Mouse (Mus musculus): ENCODE results near the gene Prph. TPM values are rescaled to one million over a fixed set of nuclear protein-coding genes. Genes with fewer than 3 reads are reported as not detected.
"Not testable (repeated sequence)": the region's sequence is repeated elsewhere in the genome, so short reads cannot be mapped to it uniquely, and the experiment has no call there.

The Prph gene
- total RNA-seq, 2 experiments from 2014 or later: 0.42 to 1.2 TPM

DNA sequence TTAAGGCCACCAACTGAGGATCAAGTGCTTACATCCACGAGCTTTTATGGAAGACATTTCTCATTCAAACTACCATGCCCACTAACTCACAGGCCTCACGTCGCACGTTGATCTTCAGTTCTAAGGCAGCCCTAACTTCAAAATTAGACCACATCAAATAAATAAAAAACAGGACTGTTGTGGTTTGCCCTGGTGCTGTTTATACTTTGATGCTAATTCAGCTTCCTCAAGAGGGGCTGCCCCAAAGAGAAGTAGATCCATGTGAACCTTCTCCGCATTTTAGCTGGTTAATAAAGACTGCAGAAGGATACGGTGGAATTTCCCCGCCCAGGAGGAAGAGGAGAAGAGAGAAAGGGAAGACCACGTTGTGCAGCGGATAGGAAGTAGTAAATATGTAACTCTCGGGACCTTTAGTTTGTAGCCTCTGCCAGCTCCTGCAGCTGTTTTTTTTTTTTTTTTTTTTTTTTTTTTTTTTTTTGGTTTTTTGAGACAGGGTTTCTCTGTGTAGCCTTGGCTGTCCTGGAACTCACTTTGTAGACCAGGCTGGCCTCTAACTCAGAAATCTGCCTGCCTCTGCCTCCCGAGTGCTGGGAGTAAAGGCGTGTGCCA is 10.7 kb downstream of the Prph start:
- no peak for DNase-seq
- intact Hi-C loops (cut with DNase I): no loop called here

DNA sequence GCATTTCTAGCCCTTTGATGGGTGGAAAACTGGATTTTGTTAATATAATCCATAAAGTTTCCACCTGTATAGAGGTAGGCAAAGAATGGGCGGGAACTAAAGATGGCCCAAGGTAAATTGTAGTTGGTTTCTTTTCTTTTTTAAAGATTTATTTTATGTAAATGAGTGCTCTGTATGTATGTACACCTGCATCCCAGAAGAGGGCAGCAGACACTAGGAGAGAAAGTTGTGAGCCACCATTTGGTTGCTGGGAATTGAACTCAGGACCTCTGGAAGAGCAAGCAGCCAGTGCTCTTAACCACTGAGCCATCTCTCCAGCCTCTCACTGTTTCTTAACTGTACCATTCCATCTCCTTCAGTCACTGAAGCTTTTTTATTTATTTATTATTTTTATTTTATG is 17.0 kb downstream of the Prph start:
- intact Hi-C loops (cut with DNase I): no loop called here
- DNase-seq: no peak

DNA sequence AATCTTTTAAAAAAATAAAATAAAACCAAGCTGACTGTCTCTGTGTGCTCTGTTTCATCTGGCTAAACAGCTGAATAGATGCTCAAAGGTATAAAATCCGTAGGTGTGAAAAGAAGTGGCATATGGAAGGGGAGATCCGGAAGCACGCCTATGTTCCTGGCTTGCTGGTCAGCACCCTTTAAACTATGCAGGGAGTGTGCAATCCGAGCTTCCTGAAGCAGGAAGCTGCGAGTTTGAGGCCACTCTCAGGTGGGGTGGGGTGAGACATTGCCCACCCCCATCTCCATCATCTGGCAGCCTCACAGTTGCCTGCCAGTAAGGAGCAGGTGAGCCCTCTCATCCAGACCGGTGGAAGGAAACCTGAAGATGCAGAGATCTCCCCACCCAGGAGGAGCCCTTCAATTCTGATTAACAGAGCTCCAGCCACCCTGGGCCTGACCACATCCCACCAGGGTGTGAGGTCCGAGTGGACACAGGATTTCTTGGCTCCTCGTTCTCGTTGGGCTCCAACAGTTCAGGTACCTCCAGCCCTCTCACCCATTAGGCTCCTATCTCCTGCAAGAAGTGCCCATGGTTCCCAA is 19.1 kb downstream of the Prph start, which contains the start of gene Troap:
Troap (plus strand) TSS at position 557 of the 581 bp plus-strand sequence.
- intact Hi-C loops (cut with DNase I): no loop called here

DNA sequence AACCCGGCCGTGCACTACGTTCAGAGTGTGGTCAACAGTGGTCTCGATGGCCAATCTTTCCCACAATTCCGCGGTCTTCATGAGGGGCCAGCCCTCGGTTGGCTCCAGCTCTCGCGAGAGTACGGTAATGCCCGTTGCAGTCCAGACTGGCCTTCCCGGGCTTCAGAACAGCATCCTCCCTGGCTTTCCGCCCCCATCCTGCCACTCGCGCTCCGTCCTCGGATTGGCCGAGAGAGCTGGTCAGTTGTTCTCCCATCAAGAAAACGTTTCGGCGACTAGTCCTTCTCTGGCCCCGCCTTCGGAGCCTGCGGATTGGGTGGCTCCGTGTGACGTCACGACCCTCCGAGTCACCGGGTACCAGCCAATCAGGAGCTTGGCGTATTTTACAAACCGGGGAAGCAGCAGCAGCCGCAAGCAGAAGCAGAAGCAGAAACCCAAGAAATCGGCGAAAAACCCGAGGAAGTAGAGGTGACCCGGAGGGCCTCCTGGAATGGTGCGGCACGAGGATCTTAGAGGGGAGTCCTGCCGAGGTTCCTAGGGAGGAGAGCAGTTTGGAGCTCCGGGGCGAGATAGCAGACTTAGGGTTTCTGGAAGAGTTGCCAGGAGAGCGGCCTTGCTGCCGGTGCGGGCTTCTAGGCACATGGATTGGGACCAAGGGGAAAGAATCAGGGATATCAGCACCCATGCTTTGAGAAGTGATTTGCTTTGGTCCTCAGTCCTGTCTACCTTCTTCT is 19.8 kb downstream of the Prph start:
- peak; percentile 94 to 97 for DNase-seq
- intact Hi-C loops (cut with DNase I): no loop called here

More for the DNA sequence above, 19.1 kb downstream of the Prph start, which contains the start of gene Troap:
- no peak for DNase-seq

DNA sequence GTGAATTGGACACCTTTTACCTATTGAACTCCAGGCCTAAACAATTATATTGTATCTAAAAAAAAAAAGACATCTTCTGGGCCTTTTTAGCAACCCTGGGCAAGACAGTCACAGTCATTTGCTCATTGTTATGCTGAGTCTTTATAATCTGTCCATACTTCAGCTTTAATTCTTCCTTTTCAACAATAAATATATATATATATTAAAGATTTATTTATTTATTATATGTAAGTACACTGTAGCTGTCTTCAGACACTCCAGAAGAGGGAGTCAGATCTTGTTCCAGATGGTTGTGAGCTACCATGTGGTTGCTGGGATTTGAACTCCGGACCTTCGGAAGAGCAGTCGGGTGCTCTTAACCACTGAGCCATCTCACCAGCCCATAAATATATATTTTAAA is 21.0 kb downstream of the Prph start:
- intact Hi-C loops (cut with DNase I); DNase-seq: not testable (repeated sequence)

DNA sequence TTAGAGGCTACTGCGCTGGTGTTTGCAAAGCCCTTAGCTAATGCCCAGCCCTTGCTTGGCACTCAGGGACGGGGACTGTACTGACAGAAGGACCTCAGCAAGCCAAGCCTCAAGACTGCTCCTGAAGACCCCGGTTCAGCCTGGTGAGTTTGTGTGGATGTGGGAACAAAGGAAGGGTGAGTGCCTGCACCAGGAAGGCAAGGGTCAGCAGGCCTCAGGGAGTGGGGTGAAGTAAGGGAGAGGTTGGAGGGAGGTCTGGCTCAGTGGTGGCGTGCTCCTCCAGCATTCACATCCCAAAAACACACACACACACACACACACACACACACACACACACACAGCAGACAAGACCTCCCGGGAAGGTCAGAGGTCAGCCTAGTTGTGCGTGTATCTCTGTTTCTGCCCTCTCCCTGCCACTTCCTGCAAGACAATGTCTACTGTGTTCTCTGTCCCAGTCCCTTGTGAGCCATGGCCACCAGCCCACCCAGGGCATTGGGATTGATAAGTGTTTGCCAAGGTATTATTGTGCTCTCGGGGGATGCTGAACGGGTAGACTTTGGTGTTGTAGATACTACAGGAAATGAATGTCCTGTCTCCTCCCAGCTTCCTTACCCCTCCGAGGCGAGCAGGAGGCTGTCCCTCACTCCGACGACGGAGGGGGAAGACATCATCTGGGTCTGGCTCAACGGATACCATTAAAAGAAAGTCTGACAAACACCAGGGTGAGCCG is 23.4 kb downstream of the Prph start:
- intact Hi-C loops (cut with DNase I): no loop called here
- DNase-seq: no peak

DNA sequence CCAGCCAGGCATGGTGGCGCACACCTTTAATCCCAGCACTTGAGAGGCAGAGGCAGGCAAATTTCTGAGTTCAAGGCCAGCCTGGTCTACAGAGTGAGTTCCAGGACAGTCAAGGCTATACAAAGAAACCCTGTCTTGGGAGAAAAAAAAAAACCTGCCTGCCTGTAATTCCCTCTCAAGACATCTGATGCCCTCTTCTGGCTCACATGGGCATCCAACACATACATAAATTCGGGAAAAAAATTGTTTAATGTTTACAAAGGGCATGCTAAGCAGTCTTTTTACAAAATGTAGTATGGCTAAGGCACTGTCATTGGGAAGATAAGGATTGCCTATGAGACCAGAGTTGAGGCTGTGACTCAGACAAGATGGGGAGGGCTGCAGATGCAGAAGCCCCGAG is 24.8 kb downstream of the Prph start:
- intact Hi-C loops (cut with DNase I): no loop called here
- DNase-seq: no peak

DNA sequence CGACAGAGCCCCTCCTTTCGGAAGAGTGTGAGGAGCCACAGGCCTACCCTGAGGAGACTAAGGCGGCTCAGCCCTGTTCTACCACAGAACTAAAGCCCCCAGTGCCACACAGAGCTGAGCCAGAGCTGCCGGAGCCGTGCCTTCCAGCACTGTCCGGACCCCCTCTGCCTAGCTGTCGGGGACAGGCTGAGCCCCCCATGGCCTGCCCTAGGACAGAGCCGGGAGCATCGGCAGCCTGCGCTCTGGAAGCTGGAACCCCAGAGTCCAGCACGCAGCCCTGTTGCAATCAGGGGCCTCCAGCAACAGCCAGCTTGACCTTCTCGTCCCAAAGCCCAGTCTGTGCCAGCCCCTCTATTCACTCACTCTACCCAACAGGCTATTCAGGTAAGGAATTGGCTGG is 27.3 kb downstream of the Prph start:
- DNase-seq: no peak
- intact Hi-C loops (cut with DNase I): no loop called here

DNA sequence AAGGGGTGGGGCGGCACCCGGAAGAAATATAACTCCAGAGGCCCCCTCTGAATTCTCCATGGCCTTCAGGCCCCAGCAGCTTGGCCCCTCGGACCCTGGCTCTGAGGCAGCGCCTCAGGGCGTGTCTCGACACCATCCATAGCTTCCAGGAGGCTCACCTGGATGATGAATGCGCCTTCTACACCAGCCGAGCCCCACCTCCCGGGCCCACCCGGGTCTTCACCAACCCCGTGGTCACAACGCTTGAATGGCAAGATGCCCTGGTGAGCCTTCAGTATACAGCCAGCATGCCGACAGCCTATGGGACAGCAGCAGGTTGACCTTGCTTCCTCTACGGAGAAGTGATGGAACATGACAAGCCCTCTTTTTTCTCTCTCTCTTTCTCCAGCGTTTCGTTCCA is 27.9 kb downstream of the Prph start:
- intact Hi-C loops (cut with DNase I): no loop called here
- no peak for DNase-seq

DNA sequence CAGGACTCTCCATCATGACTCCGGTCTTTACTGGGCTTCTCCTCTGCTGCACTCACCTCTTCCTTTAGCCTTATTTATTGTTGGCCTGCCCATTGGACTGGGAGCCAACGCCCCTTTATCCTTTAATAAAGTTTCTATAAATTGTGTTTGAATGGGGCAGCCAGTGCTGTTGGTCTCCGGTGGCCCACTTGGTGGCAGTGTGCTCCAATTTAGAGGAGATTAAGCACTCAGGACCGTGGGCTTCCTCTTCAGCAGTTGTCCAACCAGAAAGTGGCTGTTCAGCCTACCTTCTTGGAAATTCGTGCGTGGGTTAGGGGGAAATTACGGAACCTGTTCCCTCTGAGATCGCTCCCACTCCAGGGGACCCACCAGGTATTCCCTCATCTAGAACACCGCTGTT is 28.3 kb downstream of the Prph start:
- DNase-seq: no peak
- intact Hi-C loops (cut with DNase I): no loop called here

DNA sequence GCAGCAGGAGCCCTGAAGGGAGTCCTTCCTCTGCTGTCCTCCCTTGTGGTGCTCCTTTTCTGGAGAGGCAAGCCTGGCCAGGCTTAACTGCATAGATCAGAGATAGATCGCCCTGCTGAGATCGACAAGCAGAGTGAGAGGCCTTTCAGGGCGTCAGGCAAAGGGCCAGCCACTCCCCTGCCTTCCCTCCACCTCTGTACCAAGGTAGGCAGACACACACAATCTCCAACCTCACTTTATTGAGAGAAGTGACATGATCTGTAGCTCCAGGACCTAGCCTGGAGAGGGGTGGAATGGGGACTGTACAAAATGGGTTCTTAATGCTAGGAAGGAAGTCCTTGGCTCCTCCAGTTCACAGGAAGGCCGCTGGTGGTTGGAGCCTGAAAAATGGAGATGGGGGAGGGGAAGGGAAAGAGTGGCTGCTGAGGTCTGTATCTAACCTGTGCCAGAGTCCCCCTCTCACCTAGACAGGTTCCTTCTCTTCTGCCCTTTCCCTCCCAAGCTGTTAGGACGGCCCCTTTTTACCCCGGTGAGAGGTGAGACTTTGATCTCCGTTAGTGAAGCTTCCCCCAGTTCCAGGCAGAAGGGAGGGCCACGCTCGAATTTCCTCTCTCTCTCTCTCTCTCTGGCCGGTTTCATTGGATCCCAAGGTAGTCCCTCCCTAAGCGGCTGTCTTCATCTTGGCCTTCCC is 29.0 kb downstream of the Prph start:
- intact Hi-C loops (cut with DNase I): no loop called here

DNA sequence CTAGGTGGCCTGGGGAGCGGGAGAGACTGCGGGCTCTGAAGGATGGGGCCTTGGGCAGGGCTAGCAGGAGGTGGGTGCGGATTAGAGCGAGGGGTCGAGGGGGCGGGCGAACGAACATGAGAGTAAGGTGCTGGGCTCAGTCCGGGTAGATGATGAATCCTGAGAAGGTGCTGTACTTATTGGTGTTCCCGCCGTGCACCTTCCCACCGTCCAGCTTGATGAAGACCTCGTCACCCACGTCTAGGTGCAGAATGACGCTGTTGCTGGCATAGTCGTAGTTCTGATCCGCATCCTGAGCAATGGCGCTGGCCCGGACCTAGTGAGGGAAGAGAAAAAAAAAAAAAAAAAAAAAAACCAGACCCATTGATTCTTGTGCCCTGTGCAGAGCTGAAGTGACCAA is 29.6 kb downstream of the Prph start:
- intact Hi-C loops (cut with DNase I): loop anchor here (5.0 kb wide), 1 partner anchor 32 kb away; no protein-coding TSS in a partner anchor
- DNase-seq: no peak

More for the DNA sequence above, 29.0 kb downstream of the Prph start:
- DNase-seq: no peak

DNA sequence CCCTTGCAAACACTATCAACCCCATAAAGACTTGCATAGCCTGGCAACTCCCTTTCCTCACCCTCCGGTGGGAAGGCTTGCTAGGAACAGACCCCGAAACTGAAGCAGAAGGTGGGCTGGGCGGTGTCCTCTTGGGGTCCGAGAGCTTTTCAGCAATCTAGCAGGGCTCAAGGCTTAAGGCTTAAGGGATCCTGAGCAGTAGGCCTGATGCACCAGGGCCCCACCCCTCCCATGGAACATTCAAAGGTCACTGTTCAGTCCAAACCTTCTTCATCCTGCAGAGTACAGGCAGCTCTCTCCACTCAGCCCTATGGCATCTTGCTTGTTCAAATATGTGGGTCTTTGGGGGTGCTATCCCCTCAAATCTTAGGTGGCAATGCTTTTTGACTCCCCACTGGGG is 31.0 kb downstream of the Prph start:
- intact Hi-C loops (cut with DNase I): loop anchor here (5.0 kb wide), 1 partner anchor 34 kb away; no protein-coding TSS in a partner anchor
- no peak for DNase-seq

DNA sequence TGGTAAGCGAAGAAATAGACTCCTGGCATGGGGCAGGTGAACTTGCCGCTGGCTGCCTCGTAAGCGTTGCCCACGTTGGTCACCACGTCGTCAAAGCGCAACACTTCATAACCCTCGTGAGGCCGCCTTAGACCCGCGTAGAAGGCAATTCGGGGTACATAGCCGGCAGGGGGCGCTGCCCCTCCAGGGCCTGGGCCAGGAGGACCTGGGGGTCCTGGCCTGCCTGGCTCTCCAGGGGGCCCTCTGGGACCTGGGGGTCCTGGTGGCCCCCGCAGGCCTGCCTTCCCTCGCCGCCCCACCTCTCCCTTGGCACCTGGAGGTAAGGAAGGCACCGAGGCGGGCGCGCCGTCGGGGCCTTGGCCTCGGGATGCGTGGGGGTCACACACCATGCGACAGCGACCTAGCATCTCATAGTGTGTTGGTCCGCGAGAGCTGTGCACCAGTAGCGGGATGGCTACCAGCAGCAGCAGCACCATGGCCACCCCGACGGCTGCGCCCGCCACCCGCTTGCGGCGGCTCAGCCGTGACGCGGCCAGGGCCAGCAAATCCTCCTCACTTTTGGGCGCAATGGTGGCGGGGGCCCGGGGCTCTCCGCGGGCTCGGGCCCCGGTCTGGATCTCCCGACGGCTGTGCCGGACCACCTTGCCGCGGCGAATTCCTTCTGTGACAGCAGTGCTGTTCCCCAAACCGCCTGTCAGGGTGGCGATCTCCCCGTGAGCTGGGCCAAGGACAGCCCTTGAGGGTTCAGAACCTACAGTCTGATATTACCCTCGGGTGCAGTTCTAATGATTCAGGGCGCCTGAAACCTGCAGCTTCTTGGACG is 32.5 kb downstream of the Prph start, which contains the start of gene C1ql4:
C1ql4 (minus strand) TSS at position 565 of the 823 bp plus-strand sequence.
- intact Hi-C loops (cut with DNase I): loop anchor here (5.0 kb wide), 1 partner anchor 35 kb away; no protein-coding TSS in a partner anchor
- no peak for DNase-seq

DNA sequence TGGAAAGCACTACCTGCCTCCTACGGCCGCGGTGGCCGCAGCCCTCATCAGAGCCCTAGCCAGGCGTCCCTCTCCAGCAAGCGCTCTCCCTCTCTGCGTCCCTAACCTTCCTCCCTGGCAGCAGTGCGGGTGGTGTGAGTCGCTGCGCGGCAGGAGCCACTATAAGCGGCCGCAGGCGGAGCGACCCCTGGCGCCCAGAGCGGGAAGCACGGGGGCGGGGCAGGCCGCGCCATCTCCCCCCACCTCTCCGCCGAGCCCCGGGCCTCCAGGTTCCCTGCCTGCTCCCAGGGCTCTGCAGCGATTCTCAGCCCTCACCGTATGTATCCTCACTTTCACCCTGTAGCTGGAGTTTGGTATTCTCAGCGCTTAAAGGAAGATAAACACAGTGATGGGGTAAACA is 33.3 kb downstream of the Prph start:
- DNase-seq: peak; percentile 62 to 65
- intact Hi-C loops (cut with DNase I): loop anchor here (5.0 kb wide), 1 partner anchor 36 kb away; no protein-coding TSS in a partner anchor

DNA sequence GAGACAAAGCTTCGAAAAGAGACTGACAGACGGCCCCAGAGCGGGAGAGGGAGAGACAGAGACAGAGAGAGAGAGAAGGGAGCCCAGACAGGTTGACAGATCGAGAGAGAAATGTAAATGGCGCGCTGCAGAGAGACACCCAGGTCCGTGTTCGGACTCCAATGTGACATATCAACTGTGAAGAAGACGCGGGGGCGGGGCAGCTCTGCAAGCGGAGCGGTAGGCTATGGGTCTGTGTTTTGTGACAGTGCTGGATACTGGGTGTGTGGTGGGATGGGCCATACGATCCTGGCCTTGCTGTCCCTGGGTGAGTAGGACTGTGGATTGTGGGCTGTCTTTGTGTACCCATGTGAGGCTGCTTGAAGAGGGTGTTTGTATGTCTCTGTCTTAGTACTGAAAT is 34.1 kb downstream of the Prph start:
- intact Hi-C loops (cut with DNase I): loop anchor here (5.0 kb wide), 1 partner anchor 37 kb away; no protein-coding TSS in a partner anchor
- no peak for DNase-seq

DNA sequence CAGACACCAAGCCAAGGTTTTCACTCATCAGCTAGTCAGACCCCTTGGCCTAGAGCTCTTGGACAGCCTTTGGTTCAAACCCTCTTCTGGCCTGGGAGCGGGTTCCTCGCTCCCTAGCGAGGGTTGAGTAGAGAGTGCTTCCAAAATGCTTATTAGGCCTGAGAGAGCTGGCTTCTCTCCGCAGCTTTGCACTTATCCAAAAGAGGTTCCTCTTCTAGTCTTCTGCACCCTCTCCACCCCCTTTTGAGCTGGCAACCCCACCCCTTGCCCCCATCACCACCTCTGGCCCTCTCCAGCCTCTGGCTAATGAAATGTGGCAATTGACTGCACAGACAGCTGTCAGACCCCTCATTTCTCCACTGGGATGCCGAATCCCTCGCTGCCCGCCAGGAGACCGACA is 37.9 kb downstream of the Prph start, which contains the start of gene Dnajc22:
Dnajc22 (plus strand) TSS at position 301 of the 400 bp plus-strand sequence.
- no peak for DNase-seq
- intact Hi-C loops (cut with DNase I): no loop called here

DNA sequence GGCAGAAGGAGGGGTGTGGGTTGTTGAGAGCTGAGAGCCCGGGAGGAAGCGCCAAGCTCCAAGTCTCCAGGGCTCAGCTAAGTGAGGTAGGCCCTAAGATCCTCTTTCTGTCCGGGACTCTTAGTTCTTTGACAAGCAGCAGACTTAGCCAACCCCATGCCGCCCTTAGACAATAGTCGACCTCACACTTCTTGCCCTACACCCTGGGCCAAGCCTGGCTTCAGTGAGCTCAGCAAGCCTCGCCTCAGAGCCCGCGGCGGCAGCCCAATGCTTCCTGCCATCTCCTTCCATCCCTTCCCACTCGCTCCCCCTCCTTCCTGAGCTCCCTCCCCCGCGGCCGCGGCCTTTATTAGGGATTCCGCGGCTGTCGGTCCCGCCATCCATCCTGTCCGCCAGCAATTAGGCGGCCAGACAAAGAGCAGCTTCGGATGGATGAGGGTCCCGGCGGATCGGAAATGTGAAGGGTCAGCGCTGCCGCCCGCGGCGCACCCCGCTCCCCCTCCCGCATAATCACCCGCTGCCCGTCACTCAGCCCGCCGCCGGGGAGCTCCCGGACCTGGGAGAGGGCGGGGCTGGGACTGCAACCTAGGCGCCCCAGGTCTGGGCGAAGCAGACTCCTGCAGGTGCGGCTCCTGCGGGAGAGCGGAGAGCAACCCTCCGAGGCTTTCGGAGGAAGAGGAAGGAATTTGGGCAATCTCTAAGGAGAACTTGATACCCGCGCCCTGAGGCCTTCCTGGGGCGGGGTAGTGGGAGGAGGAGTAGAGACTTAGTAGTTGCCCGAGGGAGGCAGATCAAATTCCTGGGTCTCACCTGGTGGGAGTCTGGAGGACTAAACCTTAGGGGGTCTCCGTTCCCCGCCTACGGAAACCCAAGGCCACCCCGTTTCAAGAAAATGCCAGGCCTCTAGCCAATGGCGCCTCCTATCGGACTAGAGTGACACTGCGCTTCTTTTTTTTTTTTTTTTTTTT is 38.6 kb downstream of the Prph start:
- peak in 1 of 2 experiments; percentile 29 for DNase-seq
- intact Hi-C loops (cut with DNase I): no loop called here
